Mouse (Mus musculus): ENCODE results near the gene Vmac.

Gene Vmac

GRCm38 (mm10) chr17:56683546-56684140 is 34.2 kb downstream of the Vmac start:
- peak in 1 of 2 experiments; percentile 32 for DNase-seq

GRCm38 (mm10) chr17:56682880-56683279 is 34.9 kb downstream of the Vmac start:
- DNase-seq = no peak

- DNase-seq = no peak
Observed at GRCm38 (mm10) chr17:56681791-56682190, 36.0 kb downstream of the Vmac start.

DNA sequence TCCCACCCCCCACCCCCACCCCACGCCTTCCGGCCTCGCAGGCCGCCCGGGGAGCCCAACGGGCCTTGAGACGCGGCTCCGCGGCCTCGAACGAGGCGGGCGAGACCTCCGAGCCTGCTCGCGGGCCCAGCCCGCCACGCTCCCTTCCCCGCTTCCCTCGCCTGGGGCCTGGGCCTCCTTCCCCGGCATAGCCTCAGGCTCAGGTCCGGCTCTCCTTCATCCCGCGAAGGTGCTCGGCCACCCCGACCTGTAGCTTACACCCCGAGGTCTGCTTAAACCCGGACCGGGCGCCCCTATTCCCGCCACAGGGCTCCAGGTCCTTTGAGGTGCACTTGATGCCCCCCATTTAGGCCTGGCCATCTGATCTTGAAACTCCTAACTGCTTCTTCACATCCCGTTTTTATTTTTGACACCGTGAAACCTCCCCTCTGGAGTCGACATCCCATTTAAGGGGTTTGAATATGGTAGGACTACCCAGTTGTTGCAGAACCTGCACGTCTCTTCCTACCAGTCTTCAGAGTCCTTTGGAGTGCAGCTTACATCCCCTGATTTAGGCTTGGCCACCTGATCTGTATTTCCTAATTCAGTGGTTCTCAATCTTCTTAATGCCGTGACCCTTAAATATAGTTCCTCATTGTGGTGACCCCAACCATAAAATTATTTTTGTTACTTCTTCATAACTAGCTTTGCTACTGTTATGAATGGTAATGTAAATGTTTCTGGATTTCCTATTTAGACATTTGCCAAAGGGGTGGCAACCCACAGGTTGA is 44.0 kb downstream of the Vmac start:
- DNase-seq = peak in 1 of 2 experiments; percentile 35

DNA sequence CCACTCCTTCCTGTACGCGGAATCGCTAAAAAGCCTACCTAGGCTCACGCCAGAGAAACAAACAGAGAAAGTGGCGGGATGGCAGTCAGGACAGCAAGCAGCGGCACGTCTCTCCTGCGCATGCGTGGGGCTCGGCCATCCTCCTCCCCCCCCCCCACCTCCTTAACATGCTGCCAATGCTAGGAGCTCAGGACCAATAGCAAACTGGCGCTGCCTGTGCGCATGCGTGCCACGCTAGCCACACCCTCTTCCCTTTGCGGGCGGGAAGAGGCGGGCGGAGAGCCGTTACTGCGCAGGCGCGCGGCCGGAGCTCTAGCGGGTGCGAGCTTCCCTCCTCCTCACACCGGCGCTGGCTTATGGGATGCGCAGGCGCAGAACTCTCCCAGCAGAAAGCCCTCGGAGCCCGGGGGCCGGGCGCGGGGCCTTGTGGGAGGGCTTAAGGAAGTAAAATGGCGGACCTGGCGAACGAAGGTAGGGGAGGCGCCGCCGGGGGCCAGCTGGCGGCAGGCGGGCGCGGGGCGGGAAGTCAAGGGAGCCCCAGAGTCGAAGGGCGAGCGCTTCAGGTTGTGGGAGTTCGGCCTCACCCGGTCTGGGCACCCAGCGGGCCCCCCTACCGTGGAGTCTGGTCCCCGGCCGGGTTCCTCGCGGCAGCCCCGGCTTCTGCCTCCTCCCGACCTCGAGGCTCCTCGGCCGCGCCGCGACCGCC is 44.7 kb downstream of the Vmac start, which contains the start of gene Ranbp3:
Ranbp3 (plus strand) TSS at position 354 of the 706 bp plus-strand sequence.
- peak; percentile 98 to 99 for DNase-seq

GRCm38 (mm10) chr17:56669766-56670165 is 48.1 kb downstream of the Vmac start:
- no peak for DNase-seq

- peak; percentile 88 to 90 for DNase-seq
Observed at GRCm38 (mm10) chr17:56668384-56669144, 49.3 kb downstream of the Vmac start.

- DNase-seq = no peak
Observed at GRCm38 (mm10) chr17:56667591-56667990, 50.2 kb downstream of the Vmac start.

DNA sequence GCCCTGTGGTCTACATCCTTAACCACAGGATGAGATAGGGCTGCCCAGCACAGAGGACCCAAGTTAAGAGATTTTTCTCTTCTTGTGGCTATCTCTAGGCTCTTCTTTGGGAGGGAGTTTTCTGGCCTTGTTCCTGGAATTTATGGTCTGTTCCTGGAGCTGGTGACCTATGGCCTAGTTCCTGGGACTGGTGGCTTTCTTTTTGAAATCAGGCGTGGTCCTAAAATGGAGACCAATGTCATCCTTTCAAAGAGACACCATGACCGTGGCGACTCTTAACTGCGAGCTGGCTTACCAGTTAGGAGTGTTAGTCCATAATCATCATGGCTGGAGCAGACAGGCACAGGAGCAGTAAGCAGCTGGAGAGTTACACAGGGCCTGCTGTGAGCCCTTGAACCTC is 51.4 kb downstream of the Vmac start:
- no peak for DNase-seq

- DNase-seq = no peak
Observed at GRCm38 (mm10) chr17:56664333-56664732, 53.5 kb downstream of the Vmac start.

Measured in cerebellum, postnatal 36 days (tissue).